Mouse (Mus musculus) T-helper 2 cell (primary cell): Measurements from ENCODE around the gene Samd8.

ENCODE experiments used
- in situ Hi-C: fragments of 300-600 bp; cut with MboI, MseI; formaldehyde crosslinking; loops from one replicate; pipeline ENCODE4 v1.15.1; 2025; ENCODE audit warnings: high pct_unique_total_duplicates

Samd8 gene

GRCm38 (mm10) chr14:21745149-21745548, 5.2 kb upstream of the Samd8 start:
- in situ Hi-C loops: loop anchor here (5.0 kb wide), 1 partner anchor 248 kb away; no protein-coding TSS in a partner anchor

- in situ Hi-C loops: loop anchor here (5.0 kb wide), 1 partner anchor 249 kb away; no protein-coding TSS in a partner anchor
Observed at GRCm38 (mm10) chr14:21746251-21746650, 4.1 kb upstream of the Samd8 start.

- in situ Hi-C loops: loop anchor here (5.0 kb wide), 1 partner anchor 250 kb away; no protein-coding TSS in a partner anchor
Observed at GRCm38 (mm10) chr14:21746846-21747245, 3.5 kb upstream of the Samd8 start.

GRCm38 (mm10) chr14:21747436-21748141, 2.7 kb upstream of the Samd8 start:
- in situ Hi-C loops: loop anchor here (5.0 kb wide), 1 partner anchor 250 kb away; no protein-coding TSS in a partner anchor

GRCm38 (mm10) chr14:21748142-21748870, 2.0 kb upstream of the Samd8 start:
- in situ Hi-C loops: loop anchor here (5.0 kb wide), 1 partner anchor 251 kb away; no protein-coding TSS in a partner anchor

GRCm38 (mm10) chr14:21750881-21751542, 681 bp downstream of the Samd8 start, which contains the start of gene Dusp13:
Gene Dusp13 (minus strand): TSS chr14:21751181.
- in situ Hi-C loops: no loop called here

- in situ Hi-C loops: no loop called here
Observed at GRCm38 (mm10) chr14:21752411-21752810, 2.1 kb downstream of the Samd8 start.

- in situ Hi-C loops: no loop called here
Observed at GRCm38 (mm10) chr14:21753367-21753766, 3.0 kb downstream of the Samd8 start.

GRCm38 (mm10) chr14:21761560-21761959, 11.2 kb downstream of the Samd8 start:
- in situ Hi-C loops: no loop called here

GRCm38 (mm10) chr14:21763736-21764135, 13.4 kb downstream of the Samd8 start:
- in situ Hi-C loops: no loop called here

- in situ Hi-C loops: loop anchor here (5.0 kb wide), 1 partner anchor 53 kb away; no protein-coding TSS in a partner anchor
Observed at GRCm38 (mm10) chr14:21764646-21765045, 14.3 kb downstream of the Samd8 start.

- in situ Hi-C loops: loop anchor here (5.0 kb wide), 1 partner anchor 51 kb away; no protein-coding TSS in a partner anchor
Observed at GRCm38 (mm10) chr14:21765754-21766397, 15.5 kb downstream of the Samd8 start.

- in situ Hi-C loops: loop anchor here (5.0 kb wide), 1 partner anchor 51 kb away; no protein-coding TSS in a partner anchor
Observed at GRCm38 (mm10) chr14:21766398-21766958, 16.1 kb downstream of the Samd8 start.

GRCm38 (mm10) chr14:21772506-21773281, 22.4 kb downstream of the Samd8 start:
- in situ Hi-C loops: no loop called here

- in situ Hi-C loops: no loop called here
Observed at GRCm38 (mm10) chr14:21773946-21774345, 23.6 kb downstream of the Samd8 start.

- in situ Hi-C loops: no loop called here
Observed at GRCm38 (mm10) chr14:21776201-21776600, 25.9 kb downstream of the Samd8 start.

GRCm38 (mm10) chr14:21786500-21786899, 36.2 kb downstream of the Samd8 start:
- in situ Hi-C loops: no loop called here

- in situ Hi-C loops: no loop called here
Observed at GRCm38 (mm10) chr14:21787374-21787773, 37.0 kb downstream of the Samd8 start.

GRCm38 (mm10) chr14:21788121-21788520, 37.8 kb downstream of the Samd8 start:
- in situ Hi-C loops: no loop called here

GRCm38 (mm10) chr14:21790585-21791251, 40.4 kb downstream of the Samd8 start:
- in situ Hi-C loops: no loop called here
